Mouse (Mus musculus) kidney, adult 2 months (tissue): ENCODE data around the gene Gpr18. TPM values are rescaled to one million over a fixed set of nuclear protein-coding genes. Genes with fewer than 3 reads are reported as not detected.

Experiments
- DNase-seq: peaks from one replicate; pipeline ENCODE4 v3.0.0; 2021
- H3K27ac ChIP-seq: fragments of 200-500 bp; 2 replicates; pipeline ENCODE4 v1.5.1; 2012; ENCODE audit warnings: low read depth, low read length, control low read depth, inconsistent platforms; ENCODE audit not compliant: insufficient read depth
- H3K27me3 ChIP-seq: fragments of 200-500 bp; replicated peaks from 2 replicates; pipeline ENCODE4 v1.6.1; 2012; ENCODE audit warnings: mild to moderate bottlenecking, moderate library complexity, low read length, inconsistent platforms; ENCODE audit not compliant: control insufficient read depth, insufficient read depth
- H3K36me3 ChIP-seq: fragments of 200-500 bp; 2 replicates; pipeline ENCODE4 v1.6.1; 2012; ENCODE audit warnings: mild to moderate bottlenecking, moderate library complexity, low read length, inconsistent platforms; ENCODE audit not compliant: control insufficient read depth, insufficient read depth
- H3K4me1 ChIP-seq: fragments of 200-500 bp; 2 replicates; pipeline ENCODE4 v1.6.1; 2011; ENCODE audit warnings: low read length; ENCODE audit not compliant: control insufficient read depth, insufficient read depth
- H3K4me3 ChIP-seq: fragments of 200-500 bp; 2 replicates; pipeline ENCODE4 v1.5.1; 2011; ENCODE audit warnings: mild to moderate bottlenecking, low read depth, low read length, control low read depth; ENCODE audit not compliant: insufficient read depth
- CTCF ChIP-seq: fragments of 200-500 bp; conservative IDR thresholded peaks from 2 replicates; pipeline ENCODE4 v1.5.1; 2011; ENCODE audit warnings: low read depth, mild to moderate bottlenecking, control low read depth, low read length, moderate library complexity, mixed read lengths; ENCODE audit not compliant: insufficient read depth, insufficient read length
- POLR2A ChIP-seq: fragments of 200-500 bp; IDR thresholded peaks from one replicate; pipeline ENCODE4 v1.6.1; 2011; ENCODE audit warnings: low read depth, low read length, control low read depth
- WGBS: fragments of 180-500 bp; shearing (Covaris S2); methylation state at CpG from one replicate; pipeline ENCODE4 v1.1.7; 2018; 5-methylcytosine and 5-hydroxymethylcytosine counted together
- polyA plus RNA-seq: library from polyadenylated mRNA; depleted of rRNA; stranded (reverse); fragments of >200 nt; gene quantifications from 2 replicates; pipeline ENCODE4 v1.2.3, GENCODE M21; 2012

Gpr18 gene
- polyA plus RNA-seq, 1 experiment: 3.5 TPM

DNA sequence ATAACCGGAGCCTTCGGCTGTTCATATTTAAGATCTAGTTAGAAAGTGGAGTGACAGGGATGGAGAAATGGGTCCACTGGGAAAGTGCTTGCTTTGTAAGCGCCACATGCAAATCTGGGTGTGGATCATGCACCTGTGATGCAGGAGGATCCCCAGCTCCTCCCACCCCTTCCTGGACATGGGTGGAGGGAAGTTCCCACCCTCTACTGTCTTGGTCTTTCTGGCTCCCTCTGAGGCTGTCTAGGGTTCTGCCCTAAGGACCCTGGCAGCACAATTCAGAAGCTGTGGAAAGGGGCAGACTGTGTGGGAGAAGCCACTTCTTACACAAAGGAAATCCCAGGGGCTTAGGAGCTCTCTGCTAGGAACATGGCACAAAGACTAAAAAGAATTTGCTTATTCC lies 16.0 kb upstream of the Gpr18 start:
- no peak for DNase-seq
- TF ChIP-seq CTCF (no peak), POLR2A (no peak)
- Histone ChIP-seq H3K27me3 (no peaks in the 10 kb centered on the region), H3K36me3 (no peaks in the 10 kb centered on the region), H3K4me3 (no peak overlapping the region), H3K27ac (no peak overlapping the region), H3K4me1 (no peaks in the 10 kb centered on the region)
- WGBS: 84% methylated on average over 3 of the region's 3 CpGs

DNA sequence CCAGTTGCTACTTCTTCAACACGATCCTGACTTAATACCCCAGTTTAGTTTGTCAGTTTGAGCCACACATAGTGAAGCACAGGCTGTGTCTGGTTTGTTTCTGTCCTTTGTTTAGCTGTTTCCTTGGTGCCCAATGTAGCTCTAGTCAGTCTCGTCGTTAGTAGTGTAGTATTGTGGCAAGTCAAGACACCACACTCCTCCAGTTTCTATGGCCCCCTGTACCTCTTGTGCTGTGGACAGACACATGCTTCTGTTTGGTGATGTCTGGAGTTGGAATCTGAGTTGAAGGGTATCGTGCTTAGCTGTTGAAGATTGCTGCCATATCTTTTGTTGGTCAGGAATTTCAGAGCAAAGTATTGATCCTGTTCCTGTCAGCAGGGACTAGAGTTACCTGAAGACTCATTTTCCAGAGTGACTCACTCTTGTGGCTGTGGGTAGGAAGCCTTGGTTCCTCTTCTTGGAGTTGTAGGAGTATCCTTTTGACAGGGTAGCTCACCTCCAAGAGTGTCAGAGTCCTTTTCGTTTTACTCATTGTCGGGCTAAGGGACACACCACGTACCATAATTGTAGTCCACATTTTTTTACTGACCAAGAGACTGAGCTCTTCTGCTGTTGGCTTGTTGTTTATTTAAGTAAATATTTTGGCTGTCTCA lies 15.3 kb upstream of the Gpr18 start:
- Histone ChIP-seq H3K36me3 (no peaks in the 10 kb centered on the region), H3K27me3 (no peaks in the 10 kb centered on the region), H3K4me1 (no peaks in the 10 kb centered on the region), H3K27ac (no peak overlapping the region), H3K4me3 (no peak overlapping the region)
- DNase-seq: no peak
- no peak for TF ChIP-seq CTCF
- TF ChIP-seq POLR2A: no peak
- 69% methylated on average over 7 of the region's 7 CpGs for WGBS

DNA sequence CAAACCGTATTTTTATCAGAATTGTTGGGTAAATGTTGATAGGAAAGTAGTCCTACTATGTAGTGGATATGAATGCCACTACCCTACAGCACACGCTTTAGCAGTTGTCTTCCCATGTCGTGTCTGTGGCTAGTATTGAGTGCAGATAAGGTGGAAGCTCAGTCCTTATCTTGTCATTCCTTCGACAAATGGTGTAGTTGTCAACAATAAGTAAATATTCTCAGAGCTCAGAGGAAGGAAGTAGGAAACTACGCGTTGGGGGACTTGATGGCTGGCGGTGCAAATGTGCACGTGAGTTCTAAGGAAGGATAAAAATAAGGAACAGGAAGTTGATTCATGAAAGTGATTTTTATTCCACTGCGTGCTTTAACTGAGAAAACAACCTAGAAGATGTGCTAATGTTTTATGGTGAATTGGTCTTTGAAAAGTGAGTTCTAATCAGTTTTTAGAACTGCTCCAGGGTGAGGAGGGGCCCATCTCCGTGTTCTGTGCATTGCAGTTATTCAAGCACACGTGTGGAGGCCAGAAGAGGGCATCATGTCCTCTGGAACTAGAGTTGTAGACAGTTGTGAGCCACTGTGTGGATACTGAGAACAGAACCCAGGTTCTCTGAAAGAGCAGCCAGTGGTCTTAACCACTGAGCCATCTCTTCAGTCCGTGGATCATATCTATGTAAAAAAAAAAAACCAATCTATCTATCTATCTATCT lies 13.8 kb upstream of the Gpr18 start:
- DNase-seq: peak; percentile 37
- Histone ChIP-seq H3K27ac (peak overlapping the region; percentile 65; the same call in 1 of the 2 replicates), H3K4me1 (no peaks in the 10 kb centered on the region), H3K36me3 (no peaks in the 10 kb centered on the region), H3K27me3 (no peaks in the 10 kb centered on the region), H3K4me3 (no peak overlapping the region)
- no peak for TF ChIP-seq POLR2A
- no peak for TF ChIP-seq CTCF
- WGBS: 77% methylated on average over 12 of the region's 12 CpGs

DNA sequence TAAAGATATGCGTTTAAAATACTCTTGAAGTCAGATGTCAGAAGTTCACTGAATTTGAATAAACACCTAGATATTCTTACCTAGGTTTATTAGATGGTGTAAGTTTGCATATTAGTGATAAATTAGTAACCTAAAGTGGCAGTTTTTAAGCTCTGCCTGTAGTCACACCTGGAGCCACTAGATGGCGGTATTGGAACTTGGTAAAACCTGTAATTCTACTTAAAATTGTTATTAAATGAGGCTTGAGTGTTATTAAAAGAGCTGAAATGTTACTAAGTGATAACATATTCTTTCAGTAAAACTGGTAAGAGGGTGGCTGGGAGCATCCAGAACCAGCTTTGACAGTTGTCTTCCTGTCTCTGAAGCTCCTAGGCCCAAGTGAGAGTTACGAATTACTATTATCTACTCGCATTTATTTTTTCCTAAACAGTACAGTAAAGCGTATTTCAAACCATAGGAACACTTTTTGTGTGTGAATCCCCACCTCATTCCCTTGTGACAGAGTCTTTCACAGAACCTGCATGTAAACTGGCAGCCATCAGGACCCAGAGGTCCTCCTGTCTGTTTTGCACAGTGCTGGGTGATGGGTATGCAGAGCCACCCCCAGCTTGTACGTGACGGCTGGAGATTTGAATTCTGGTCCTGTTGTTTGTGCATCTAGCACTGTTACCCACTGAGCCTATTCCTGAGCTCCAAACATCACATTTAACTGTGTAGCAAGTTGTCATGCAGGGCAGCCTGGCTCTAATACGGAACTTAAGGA lies 13.0 kb upstream of the Gpr18 start:
- no peaks in the 10 kb centered on the region for H3K36me3 ChIP-seq
- H3K27ac ChIP-seq: peak overlapping the region; percentile 65; the same call in 1 of the 2 replicates
- H3K4me3 ChIP-seq: no peak overlapping the region
- no peaks in the 10 kb centered on the region for H3K27me3 ChIP-seq
- 63% methylated on average over 8 of the region's 8 CpGs for WGBS
- peak; percentile 64 for DNase-seq
- TF ChIP-seq POLR2A: no peak
- no peaks in the 10 kb centered on the region for H3K4me1 ChIP-seq

DNA sequence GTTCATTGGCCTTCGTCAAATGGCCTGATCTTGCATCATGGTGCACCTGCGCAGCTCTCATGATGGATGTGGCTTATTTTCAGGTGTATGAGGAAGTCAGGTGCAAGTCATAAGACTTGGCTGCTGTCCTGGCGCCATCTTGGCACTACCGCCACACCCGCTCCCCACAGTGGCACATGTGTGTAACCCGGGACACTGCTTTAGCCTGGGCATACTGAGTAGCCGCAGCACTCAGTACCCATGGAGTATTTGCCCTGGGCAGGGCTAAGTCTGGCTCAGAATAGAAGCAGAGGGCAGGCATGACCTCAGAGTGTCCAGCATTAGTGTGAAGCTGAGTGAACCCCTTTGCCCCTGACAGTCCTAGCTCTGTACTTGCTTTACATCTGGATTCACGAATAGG lies 11.9 kb upstream of the Gpr18 start:
- no peak for TF ChIP-seq CTCF
- no peak for TF ChIP-seq POLR2A

DNA sequence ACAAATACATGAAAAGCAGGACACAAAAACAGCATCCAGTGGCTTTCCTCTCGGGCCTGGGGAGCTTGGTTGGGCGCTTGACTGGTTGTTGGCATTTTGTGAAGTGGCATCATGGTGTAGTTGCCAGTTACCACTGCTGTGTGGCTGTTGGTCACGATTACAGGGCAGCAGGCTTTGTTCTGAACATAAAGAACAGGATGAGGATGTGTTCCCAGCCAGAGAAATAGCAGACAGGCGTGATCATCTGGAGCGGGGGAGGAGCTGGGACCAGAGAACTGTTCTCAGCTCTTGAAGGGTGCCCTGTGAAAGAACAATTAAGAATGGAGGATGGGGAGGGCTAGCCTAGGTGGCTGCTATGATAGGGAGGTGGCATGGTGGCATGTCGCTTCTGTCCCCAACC lies 11.3 kb upstream of the Gpr18 start:
- no peak for TF ChIP-seq POLR2A
- TF ChIP-seq CTCF: no peak
- 89% methylated on average over 6 of the region's 6 CpGs for WGBS
- H3K4me1 ChIP-seq: no peaks in the 10 kb centered on the region

More for the DNA sequence above, 11.9 kb upstream of the Gpr18 start:
- Histone ChIP-seq H3K27me3 (no peaks in the 10 kb centered on the region), H3K4me1 (no peaks in the 10 kb centered on the region), H3K4me3 (no peak overlapping the region), H3K36me3 (no peaks in the 10 kb centered on the region), H3K27ac (no peak overlapping the region)
- WGBS: 92% methylated on average over 8 of the region's 8 CpGs
- no peak for DNase-seq

DNA sequence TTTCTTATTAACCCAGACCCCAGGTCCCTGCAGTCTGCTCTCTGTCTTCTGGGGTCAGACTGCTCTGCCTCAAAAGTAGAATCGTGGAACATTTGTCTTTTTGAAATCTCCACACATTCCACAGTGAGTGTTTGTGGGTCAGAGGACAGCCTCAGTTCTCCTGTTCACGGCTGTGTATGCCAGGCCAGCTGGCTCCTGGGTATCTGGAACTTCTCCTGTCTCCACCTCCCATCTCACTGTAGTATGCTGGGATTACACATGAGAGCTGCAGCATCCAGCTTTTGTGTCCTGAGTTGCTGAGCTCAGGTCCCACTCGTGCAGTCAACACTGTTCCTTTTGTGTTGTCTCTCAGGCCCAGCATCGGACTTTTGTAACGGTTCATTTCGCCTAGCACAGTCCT lies 9.3 kb upstream of the Gpr18 start:
- 77% methylated on average over 6 of the region's 6 CpGs for WGBS
- no peak for DNase-seq
- no peaks in the 10 kb centered on the region for H3K27me3 ChIP-seq
- no peaks in the 10 kb centered on the region for H3K36me3 ChIP-seq
- H3K27ac ChIP-seq: no peak overlapping the region
- TF ChIP-seq CTCF: no peak
- peaks cover 7% of the 10 kb centered on the region for H3K4me1 ChIP-seq
- H3K4me3 ChIP-seq: no peak overlapping the region

More for the DNA sequence above, 11.3 kb upstream of the Gpr18 start:
- no peak overlapping the region for H3K4me3 ChIP-seq
- H3K36me3 ChIP-seq: no peaks in the 10 kb centered on the region
- H3K27me3 ChIP-seq: no peaks in the 10 kb centered on the region
- H3K27ac ChIP-seq: no peak overlapping the region
- DNase-seq: no peak
